In the genomic region with DNA sequence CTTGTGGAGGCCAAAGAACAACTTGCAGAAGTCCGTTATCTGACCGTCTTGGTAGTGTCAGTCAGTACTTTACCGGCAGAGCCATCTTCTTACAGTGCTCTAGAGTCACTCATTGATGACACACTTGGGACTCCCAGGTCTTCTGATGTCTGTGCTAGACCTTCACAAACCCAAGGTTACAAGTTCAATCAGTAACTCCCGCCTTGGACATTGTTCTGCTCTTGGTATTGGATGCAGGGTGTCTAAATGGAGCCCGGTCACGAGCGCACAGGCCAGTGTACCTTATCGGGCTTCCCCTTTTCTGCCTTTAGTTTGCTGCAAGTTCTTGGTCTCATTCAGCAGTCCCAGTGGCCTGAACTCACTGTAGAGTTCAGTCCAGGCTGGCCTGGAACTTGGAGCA, we compare ENCODE assay signal across 8 mouse cellular contexts. TPM values are rescaled to one million over a fixed set of nuclear protein-coding genes. Genes with fewer than 3 reads are reported as not detected.
A peak's percentile ranks its signal among the peaks of the same experiment; 100 is the strongest.
DNase-seq lines count a peak whose midpoint lies in the region; ATAC-seq lines count a peak whose summit lies in the region.

No protein-coding gene starts in this region.

- H3K4me2 ChIP-seq in intestine, embryonic 16.5 days (ENCODE audit: low read depth, low read length), result peak overlapping the region; percentile 45
- peak overlapping the region; percentile 91 for H3K4me2 ChIP-seq in midbrain, embryonic 14.5 days (ENCODE audit: low read length)

- peak overlapping the region; percentile 62 for H3K9ac ChIP-seq in intestine, embryonic 16.5 days (ENCODE audit: low read depth, low read length)
- H3K9ac ChIP-seq in midbrain, embryonic 14.5 days (replicated peaks; ENCODE audit: low read length), result peak overlapping the region; percentile 60

- no peaks in the 10 kb centered on the region for H3K9me3 ChIP-seq in intestine, embryonic 16.5 days (ENCODE audit: control insufficient read depth, low read length)
- no peaks in the 10 kb centered on the region for H3K9me3 ChIP-seq in midbrain, embryonic 14.5 days (ENCODE audit: control insufficient read depth, low read length)

- peak overlapping the region; percentile 73 for H3K4me3 ChIP-seq in intestine, embryonic 16.5 days (ENCODE audit: low read length)
- H3K4me3 ChIP-seq in midbrain, embryonic 14.5 days (replicated peaks; ENCODE audit: low read depth, low read length), result peak overlapping the region; percentile 73

- peak overlapping the region; percentile 40 for H3K27ac ChIP-seq in intestine, embryonic 16.5 days (ENCODE audit: low read length)
- H3K27ac ChIP-seq in midbrain, embryonic 14.5 days (replicated peaks; ENCODE audit: low read depth, low read length), result no peak overlapping the region

- peaks cover 24% of the 10 kb centered on the region for H3K4me1 ChIP-seq in intestine, embryonic 16.5 days (ENCODE audit: control insufficient read depth, insufficient read depth, low read length)
- peaks cover 22% of the 10 kb centered on the region for H3K4me1 ChIP-seq in midbrain, embryonic 14.5 days (ENCODE audit: control insufficient read depth, insufficient read depth, low read length)

- H3K27me3 ChIP-seq in intestine, embryonic 16.5 days (replicated peaks; ENCODE audit: control insufficient read depth, insufficient read depth, low read length), result no peaks in the 10 kb centered on the region
- no peaks in the 10 kb centered on the region for H3K27me3 ChIP-seq in midbrain, embryonic 14.5 days (ENCODE audit: control insufficient read depth, insufficient read depth, low read length)

- DNase-seq in CD4-positive, CD25-positive, alpha-beta regulatory T cell, adult 2 months (ENCODE audit: low read depth, low spot score), result peak; percentile 29
- peak; percentile 10 for DNase-seq in thymus, postnatal 25 days
- DNase-seq in thymus, postnatal 0 days (ENCODE audit: low spot score), result no peak
- no peak for DNase-seq in midbrain, embryonic 14.5 days
- DNase-seq in layer of hippocampus, postnatal 10 days (ENCODE audit: low spot score in 2 of 2), result no peak
- no peak for DNase-seq in yolk sac, embryonic 10.5 days (ENCODE audit: low spot score)

- 38% methylated on average over 8 of the region's 8 CpGs for WGBS in intestine, embryonic 16.5 days
- 42% methylated on average over 8 of the region's 8 CpGs for WGBS in midbrain, embryonic 14.5 days

- no peak for ATAC-seq in CD4-positive, CD25-positive, alpha-beta regulatory T cell, adult 4 months
- peak; percentile 10 for ATAC-seq in intestine, embryonic 16.5 days
- peak; percentile 11; the same call in 1 of the 2 replicates for ATAC-seq in midbrain, embryonic 14.5 days (ENCODE audit: low FRiP score, low TSS enrichment)

- 0 out of 2 replicates have a peak, but pooled peaks cover 2% of the 10 kb centered on the region for H3K36me3 ChIP-seq in intestine, embryonic 16.5 days (ENCODE audit: control insufficient read depth, insufficient read depth, low read length)
- peaks cover 3% of the 10 kb centered on the region; the same call in 1 of the 2 replicates for H3K36me3 ChIP-seq in midbrain, embryonic 14.5 days (ENCODE audit: control insufficient read depth, insufficient read depth, low read length)

RNA-seq across cellular contexts. Expression of a gene that starts 0.6 kb away (rescaled TPM):
- polyA plus RNA-seq in CD4-positive, CD25-positive, alpha-beta regulatory T cell, adult 4 months (2017; shearing (Covaris generic)), result 1 to 10 TPM; 6.1 to 8.2 TPM
- polyA plus RNA-seq in thymus, postnatal 0 days (2015; fragmentation: Nextera tagmentation; extraction: Ambion mirVana), result 3.6 and 5.1 TPM in 2 replicates
- polyA plus RNA-seq in intestine, embryonic 16.5 days (2015; fragmentation: Nextera tagmentation; extraction: Ambion mirVana), result 4.1 and 4.7 TPM in 2 replicates
- polyA plus RNA-seq in midbrain, embryonic 14.5 days (2014; fragmentation: Nextera tagmentation; extraction: Ambion mirVana), result 3.2 and 4.5 TPM in 2 replicates
- 10 to 100 TPM; 11.9 to 15.7 TPM for total RNA-seq in layer of hippocampus, postnatal 10 days (2021)

RNA-seq across cellular contexts. Expression of a gene that starts 51.7 kb away (rescaled TPM):
- polyA plus RNA-seq in CD4-positive, CD25-positive, alpha-beta regulatory T cell, adult 4 months (2017; shearing (Covaris generic)), result 1 to 10 TPM; 2.2 to 3.6 TPM
- 17.4 and 18.0 TPM in 2 replicates for polyA plus RNA-seq in thymus, postnatal 0 days (2015; fragmentation: Nextera tagmentation; extraction: Ambion mirVana)
- 6.6 and 9.8 TPM in 2 replicates for polyA plus RNA-seq in intestine, embryonic 16.5 days (2015; fragmentation: Nextera tagmentation; extraction: Ambion mirVana)
- 10.6 and 13.4 TPM in 2 replicates for polyA plus RNA-seq in midbrain, embryonic 14.5 days (2014; fragmentation: Nextera tagmentation; extraction: Ambion mirVana)
- total RNA-seq in layer of hippocampus, postnatal 10 days (2021), result 10 to 100 TPM; 18.3 to 21.6 TPM

Comparison
In these comparisons a context has a peak if more than half of its experiments do, and no peak if none do; other contexts are left out.
1. DNase-seq: peak in CD4-positive, CD25-positive, alpha-beta regulatory T cell, adult 2 months (single experiment) and thymus, postnatal 25 days (single experiment); none in thymus, postnatal 0 days (single experiment), midbrain, embryonic 14.5 days (single experiment), layer of hippocampus, postnatal 10 days (0 of 2) and yolk sac, embryonic 10.5 days (single experiment).